Comparison of ENCODE assay signal across 8 mouse cellular contexts in the genomic region with DNA sequence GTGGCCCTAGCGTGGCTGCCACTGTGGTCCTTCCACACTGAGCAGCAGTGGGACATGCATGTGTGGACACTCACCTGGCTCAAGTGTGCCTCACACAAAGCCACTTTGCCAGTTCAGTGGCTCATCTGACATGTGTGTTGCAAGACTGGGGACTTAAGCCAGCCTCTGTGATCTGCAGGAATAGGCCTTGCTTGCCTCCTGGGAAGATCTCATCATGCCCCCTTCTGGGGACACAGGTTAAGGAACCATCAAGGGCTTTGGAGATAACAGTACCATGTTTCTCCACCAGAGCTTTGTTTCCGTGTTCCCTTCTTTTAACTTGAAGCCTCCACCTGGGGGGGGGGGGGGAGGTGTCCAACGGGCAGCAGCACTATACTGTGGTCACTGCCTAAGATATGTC. TPM values are rescaled to one million over a fixed set of nuclear protein-coding genes. Genes with fewer than 3 reads are reported as not detected.
A peak's percentile ranks its signal among the peaks of the same experiment; 100 is the strongest.
DNase-seq lines count a peak whose midpoint lies in the region; ATAC-seq and TF ChIP-seq lines count a peak whose summit lies in the region.

No protein-coding gene starts in this region.

- H3K4me1 ChIP-seq in forebrain, embryonic 14.5 days (ENCODE audit: control insufficient read depth, insufficient read depth, low read length): no peaks in the 10 kb centered on the region
- H3K4me1 ChIP-seq in forebrain, embryonic 10.5 days: no peaks in the 10 kb centered on the region
- H3K4me1 ChIP-seq in liver, postnatal 0 days (ENCODE audit: insufficient read depth): peaks cover 26% of the 10 kb centered on the region
- H3K4me1 ChIP-seq in cerebellum, adult 2 months (ENCODE audit: control insufficient read depth, insufficient read depth, low read length): no peaks in the 10 kb centered on the region
- H3K4me1 ChIP-seq in forebrain, embryonic 12.5 days: no peaks in the 10 kb centered on the region

- H3K4me2 ChIP-seq in forebrain, embryonic 14.5 days (ENCODE audit: low read length): no peak overlapping the region
- H3K4me2 ChIP-seq in liver, postnatal 0 days (ENCODE audit: low read depth, low read length): no peak overlapping the region
- H3K4me2 ChIP-seq in forebrain, embryonic 12.5 days: no peak overlapping the region

- ATAC-seq in forebrain, embryonic 14.5 days: no peak
- no peak for ATAC-seq in liver, postnatal 0 days
- ATAC-seq in forebrain, embryonic 12.5 days (ENCODE audit: low FRiP score): no peak

- no peak overlapping the region for H3K9ac ChIP-seq in forebrain, embryonic 14.5 days (ENCODE audit: low read length)
- H3K9ac ChIP-seq in liver, postnatal 0 days (replicated peaks): no peak overlapping the region
- no peak overlapping the region for H3K9ac ChIP-seq in forebrain, embryonic 12.5 days

- TF ChIP-seq CTCF in liver, postnatal 0 days (IDR thresholded peaks at IDR 0.05; ENCODE audit: low read depth): peak; percentile 58
- no peak for TF ChIP-seq CTCF in cerebellum, adult 2 months (IDR thresholded peaks at IDR 0.05; ENCODE audit: borderline replicate concordance, insufficient read depth, low read depth, low read length)

- TF ChIP-seq EP300 in liver, postnatal 0 days (IDR thresholded peaks at IDR 0.05; ENCODE audit: low read depth): no peak

- H3K9me3 ChIP-seq in forebrain, embryonic 14.5 days (replicated peaks; ENCODE audit: control insufficient read depth, low read length): no peaks in the 10 kb centered on the region
- no peaks in the 10 kb centered on the region for H3K9me3 ChIP-seq in forebrain, embryonic 10.5 days
- no peaks in the 10 kb centered on the region for H3K9me3 ChIP-seq in liver, postnatal 0 days (ENCODE audit: low read length)
- no peaks in the 10 kb centered on the region for H3K9me3 ChIP-seq in forebrain, embryonic 12.5 days

- no peak overlapping the region for H3K27ac ChIP-seq in forebrain, embryonic 14.5 days (ENCODE audit: low read depth, low read length)
- H3K27ac ChIP-seq in forebrain, embryonic 10.5 days: no peak overlapping the region
- H3K27ac ChIP-seq in liver, postnatal 0 days (ENCODE audit: low read depth): no peak overlapping the region
- no peak overlapping the region for H3K27ac ChIP-seq in cerebellum, adult 2 months (ENCODE audit: insufficient read depth, low read length)
- no peak overlapping the region for H3K27ac ChIP-seq in forebrain, embryonic 12.5 days

- H3K27me3 ChIP-seq in forebrain, embryonic 14.5 days (replicated peaks; ENCODE audit: control insufficient read depth, insufficient read depth, low read length): no peaks in the 10 kb centered on the region
- H3K27me3 ChIP-seq in forebrain, embryonic 10.5 days (ENCODE audit: poor library complexity, severe bottlenecking): no peaks in the 10 kb centered on the region
- no peaks in the 10 kb centered on the region for H3K27me3 ChIP-seq in liver, postnatal 0 days (ENCODE audit: insufficient read depth, low read length)
- H3K27me3 ChIP-seq in cerebellum, adult 2 months (ENCODE audit: control insufficient read depth, insufficient read depth, low read length): no peaks in the 10 kb centered on the region
- H3K27me3 ChIP-seq in forebrain, embryonic 12.5 days: no peaks in the 10 kb centered on the region

- DNase-seq in forebrain, embryonic 14.5 days (ENCODE audit: low spot score): peak; percentile 22
- no peak for DNase-seq in forebrain, embryonic 10.5 days (ENCODE audit: extremely low spot score, low spot score)
- peak; percentile 25 for DNase-seq in urinary bladder, postnatal 14 days (ENCODE audit: low spot score)
- no peak for DNase-seq in urinary bladder, postnatal 4 days (ENCODE audit: low spot score in 2 of 2)
- no peak for DNase-seq in liver, postnatal 0 days
- DNase-seq in cerebellum, adult 2 months: no peak
- no peak for DNase-seq in right cerebral cortex, adult 2 months (ENCODE audit: low spot score in 2 of 2)

- TF ChIP-seq POLR2A in cerebellum, adult 2 months (IDR thresholded peaks at IDR 0.05; ENCODE audit: borderline replicate concordance, insufficient read depth, low read length): no peak

- peaks cover 5% of the 10 kb centered on the region for H3K36me3 ChIP-seq in forebrain, embryonic 14.5 days (ENCODE audit: control insufficient read depth, insufficient read depth, low read length)
- H3K36me3 ChIP-seq in forebrain, embryonic 10.5 days (replicated peaks): peaks cover 30% of the 10 kb centered on the region
- H3K36me3 ChIP-seq in liver, postnatal 0 days (replicated peaks; ENCODE audit: insufficient read depth, low read length): peaks cover 49% of the 10 kb centered on the region
- peaks cover 5% of the 10 kb centered on the region; the same call in 1 of the 2 replicates for H3K36me3 ChIP-seq in forebrain, embryonic 12.5 days (replicated peaks)

- WGBS in forebrain, embryonic 14.5 days: 71% methylated on average over 3 of the region's 3 CpGs
- WGBS in forebrain, embryonic 10.5 days: 82% methylated on average over 3 of the region's 3 CpGs
- WGBS in liver, postnatal 0 days (ENCODE audit: insufficient replicate concordance): 53% methylated on average over 3 of the region's 3 CpGs
- WGBS in cerebellum, adult 2 months: 68% methylated on average over 3 of the region's 3 CpGs
- 66% methylated on average over 3 of the region's 3 CpGs for WGBS in forebrain, embryonic 12.5 days

- no peak overlapping the region for H3K4me3 ChIP-seq in forebrain, embryonic 14.5 days (ENCODE audit: low read depth, low read length)
- H3K4me3 ChIP-seq in forebrain, embryonic 10.5 days: no peak overlapping the region
- H3K4me3 ChIP-seq in liver, postnatal 0 days (ENCODE audit: low read depth, low read length): no peak overlapping the region
- no peak overlapping the region for H3K4me3 ChIP-seq in cerebellum, adult 2 months (replicated peaks; ENCODE audit: insufficient read depth, low read depth, low read length)
- H3K4me3 ChIP-seq in forebrain, embryonic 12.5 days (replicated peaks): no peak overlapping the region

RNA-seq across cellular contexts. Expression of gene Usp42, which starts 35.8 kb away (rescaled TPM):
- polyA plus RNA-seq in forebrain, embryonic 14.5 days (2014; fragmentation: Nextera tagmentation; extraction: Ambion mirVana): 21.7 and 29.1 TPM in 2 replicates
- polyA plus RNA-seq in forebrain, embryonic 10.5 days (2016; fragmentation: Nextera tagmentation; extraction: Ambion mirVana): 29.1 and 29.8 TPM in 2 replicates
- polyA plus RNA-seq in liver, postnatal 0 days (2015; fragmentation: Nextera tagmentation; extraction: Ambion mirVana): 2.3 and 2.7 TPM in 2 replicates
- 12.9 and 13.9 TPM in 2 replicates for polyA plus RNA-seq in cerebellum, adult 2 months (2012; rRNA removed)
- polyA plus RNA-seq in forebrain, embryonic 12.5 days (2016; fragmentation: Nextera tagmentation; extraction: Ambion mirVana): 33.0 and 34.5 TPM in 2 replicates

Comparison
In these comparisons a context has a peak if more than half of its experiments do, and no peak if none do; other contexts are left out.
1. DNase-seq: peak in forebrain, embryonic 14.5 days (single experiment) and urinary bladder, postnatal 14 days (single experiment); none in forebrain, embryonic 10.5 days (single experiment), urinary bladder, postnatal 4 days (0 of 2), liver, postnatal 0 days (single experiment), cerebellum, adult 2 months (0 of 2) and right cerebral cortex, adult 2 months (0 of 2).